Mouse (Mus musculus) testis, postnatal 14 days (tissue): Measurements from ENCODE around the gene Sema4g.
"Not testable (repeated sequence)": the region's sequence is repeated elsewhere in the genome, so short reads cannot be mapped to it uniquely, and the experiment has no call there.

Experiments used
- DNase-seq: peaks from one replicate; pipeline ENCODE4 v3.0.0; 2021; ENCODE audit warnings: low spot score

Gene Sema4g

GRCm38 (mm10) chr19:45024775-45025174, 35.9 kb downstream of the Sema4g start:
- no peak for DNase-seq

DNA sequence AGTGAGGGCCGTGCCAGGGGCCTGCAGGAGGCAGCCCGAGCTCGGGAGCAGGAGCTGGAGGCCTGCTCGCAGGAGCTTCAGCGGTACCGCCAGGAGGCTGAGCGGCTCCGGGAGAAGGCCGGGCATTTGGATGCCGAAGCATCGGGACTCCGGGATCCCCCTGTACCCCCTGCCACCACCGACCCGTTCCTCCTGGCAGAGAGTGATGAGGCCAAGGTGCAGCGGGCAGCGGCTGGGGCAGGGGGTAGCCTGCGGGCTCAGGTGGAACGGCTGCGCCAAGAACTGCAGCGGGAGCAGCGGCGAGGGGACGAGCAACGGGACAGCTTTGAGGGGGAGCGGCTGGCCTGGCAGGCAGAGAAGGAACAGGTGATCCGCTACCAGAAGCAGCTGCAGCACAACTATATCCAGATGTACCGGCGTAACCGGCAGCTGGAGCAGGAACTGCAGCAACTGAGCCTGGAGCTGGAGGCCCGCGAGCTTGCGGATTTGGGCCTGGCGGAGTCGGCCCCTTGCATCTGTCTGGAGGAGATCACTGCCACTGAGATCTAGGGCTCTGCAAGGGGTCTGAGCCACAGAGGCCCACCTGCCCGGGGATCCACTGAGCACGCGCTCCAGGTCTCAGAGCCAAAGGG, 37.2 kb downstream of the Sema4g start:
- DNase-seq, result no peak

- no peak for DNase-seq
Observed at GRCm38 (mm10) chr19:45026958-45027670, 38.2 kb downstream of the Sema4g start.

GRCm38 (mm10) chr19:45027848-45028247, 38.9 kb downstream of the Sema4g start:
- peak; percentile 76 for DNase-seq

DNA sequence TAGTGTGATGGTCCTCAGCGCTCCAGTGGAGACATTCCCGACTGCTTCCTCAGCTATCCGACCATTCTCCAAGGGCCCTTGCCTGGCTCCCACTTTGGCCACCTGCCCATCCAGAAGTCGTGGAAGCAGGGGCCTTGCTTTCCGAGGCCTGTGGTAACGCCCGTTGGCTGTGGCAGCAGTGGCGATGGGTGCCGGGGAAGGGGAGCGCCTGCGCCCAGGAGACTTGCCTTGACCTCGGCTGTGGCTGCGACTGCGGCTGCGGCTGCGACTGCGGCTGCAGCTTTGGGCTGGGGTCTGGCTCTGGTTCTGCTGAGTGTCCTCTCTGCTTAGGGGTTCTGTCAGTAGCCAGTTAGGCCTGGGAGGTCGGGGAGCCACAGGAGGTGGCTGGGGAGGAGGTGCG, 39.8 kb downstream of the Sema4g start:
- DNase-seq, result no peak

DNA sequence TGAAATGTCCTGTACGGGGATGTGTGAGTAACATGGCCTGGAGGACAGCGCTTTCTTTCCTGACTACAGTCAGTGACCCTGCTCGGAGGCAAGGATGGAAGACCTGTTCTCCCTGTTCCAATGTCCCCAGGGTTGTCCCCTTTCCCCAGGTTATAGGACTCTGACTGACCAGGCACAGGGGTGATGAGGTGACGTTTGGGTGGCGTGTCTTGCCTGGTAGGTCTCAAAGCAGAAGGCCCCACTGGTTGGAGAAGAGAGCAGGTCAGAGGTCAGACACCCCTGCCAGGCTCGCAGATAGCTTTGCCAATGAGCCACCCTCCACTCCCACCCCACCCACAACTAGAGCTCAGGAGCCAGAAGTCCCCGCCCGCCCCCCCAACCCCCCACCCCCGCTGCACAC, 40.7 kb downstream of the Sema4g start:
- no peak for DNase-seq

GRCm38 (mm10) chr19:45030111-45030510, 41.2 kb downstream of the Sema4g start:
- no peak for DNase-seq

- peak; percentile 78 for DNase-seq
Observed at GRCm38 (mm10) chr19:45030746-45031693, 42.1 kb downstream of the Sema4g start.

DNA sequence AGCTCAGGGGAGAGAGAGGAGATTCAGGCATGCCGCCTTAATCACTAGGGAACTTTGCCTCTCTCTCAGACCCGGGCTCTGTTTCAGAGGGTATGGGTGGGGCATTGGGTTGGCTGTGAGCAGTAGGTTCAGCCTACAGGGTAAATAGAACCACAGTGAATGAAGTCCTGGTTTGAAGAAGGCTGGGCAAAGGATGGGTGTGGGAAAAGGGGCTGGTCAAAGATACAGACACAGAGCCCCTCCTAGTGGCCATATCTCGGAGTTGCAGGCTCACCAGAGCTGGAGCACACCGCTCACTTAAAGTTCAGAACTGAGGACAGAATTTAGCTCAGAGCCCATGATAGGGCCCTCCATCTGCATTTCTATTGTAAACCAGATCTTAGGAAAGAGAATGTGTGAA, 42.9 kb downstream of the Sema4g start:
- peak; percentile 71 for DNase-seq

- DNase-seq, result peak; percentile 76
Observed at GRCm38 (mm10) chr19:45032570-45033332, 43.9 kb downstream of the Sema4g start.

DNA sequence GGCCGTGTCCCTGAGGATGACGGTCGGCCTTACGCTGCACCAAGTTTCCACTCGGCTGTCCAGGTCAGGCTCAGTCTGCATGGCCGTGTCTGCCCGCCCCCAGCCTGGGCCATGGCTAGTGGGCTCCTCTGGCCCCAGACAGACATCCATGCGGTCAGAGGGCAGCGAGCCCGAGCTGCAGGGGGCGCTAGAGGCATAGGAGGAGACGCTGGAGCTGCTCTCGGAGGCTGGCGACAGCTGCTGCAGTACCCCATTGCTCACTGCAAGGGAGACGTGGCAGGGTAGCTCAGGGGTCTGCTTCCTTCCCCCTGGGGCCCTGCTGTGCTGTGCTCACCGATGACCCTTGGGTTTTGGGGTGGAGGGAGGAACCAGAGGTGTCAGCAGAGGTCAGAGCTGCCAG, 48.0 kb downstream of the Sema4g start:
- peak; percentile 76 for DNase-seq

- not testable (repeated sequence) for DNase-seq
Observed at GRCm38 (mm10) chr19:45038198-45038597, 49.3 kb downstream of the Sema4g start.

DNA sequence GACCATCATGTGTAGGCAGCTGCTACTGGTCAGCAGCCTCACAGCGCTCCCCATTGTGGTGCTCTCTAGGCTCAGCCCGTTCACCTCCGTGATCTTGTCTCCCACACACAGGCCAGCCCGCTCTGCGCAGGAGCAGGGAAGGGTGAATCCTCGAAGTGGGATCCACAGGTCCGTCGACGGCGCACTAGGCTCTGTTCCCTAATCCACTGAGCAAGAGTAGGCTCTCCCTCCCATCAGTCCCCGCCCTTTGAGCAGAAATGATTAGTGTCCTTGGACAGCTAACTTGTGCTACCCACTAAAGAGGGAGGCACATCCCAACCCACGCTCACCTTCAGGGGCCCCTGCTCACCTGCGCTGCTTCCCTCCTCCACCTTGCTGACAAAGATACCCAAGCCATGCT, 51.3 kb downstream of the Sema4g start:
- DNase-seq, result no peak

DNA sequence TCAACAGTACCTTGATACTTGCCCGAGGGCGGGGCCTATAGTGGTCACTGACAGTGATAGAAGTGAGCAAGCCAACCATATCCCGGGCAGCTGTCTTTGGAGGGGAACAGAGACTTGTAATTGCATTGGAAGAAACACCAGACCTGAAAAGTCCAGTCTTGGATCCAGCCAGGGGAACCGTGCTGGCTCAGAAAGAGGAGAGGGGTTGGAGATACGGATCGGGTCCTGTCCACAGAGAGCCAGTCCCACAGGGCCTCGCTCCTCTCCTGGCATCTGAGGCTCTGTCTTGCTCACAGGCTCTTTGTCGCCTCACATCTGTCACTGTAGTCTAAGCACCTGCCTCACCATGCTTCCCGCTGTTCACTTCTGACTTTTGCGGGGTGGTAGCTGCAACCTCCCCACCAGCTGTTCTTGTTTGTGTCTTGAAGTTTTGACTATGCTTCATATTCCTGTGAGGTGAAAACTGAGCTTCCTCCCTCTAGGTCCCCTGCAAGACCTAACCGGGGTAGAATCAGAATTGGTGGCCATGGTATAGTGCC, 55.6 kb downstream of the Sema4g start:
- DNase-seq, result no peak

DNA sequence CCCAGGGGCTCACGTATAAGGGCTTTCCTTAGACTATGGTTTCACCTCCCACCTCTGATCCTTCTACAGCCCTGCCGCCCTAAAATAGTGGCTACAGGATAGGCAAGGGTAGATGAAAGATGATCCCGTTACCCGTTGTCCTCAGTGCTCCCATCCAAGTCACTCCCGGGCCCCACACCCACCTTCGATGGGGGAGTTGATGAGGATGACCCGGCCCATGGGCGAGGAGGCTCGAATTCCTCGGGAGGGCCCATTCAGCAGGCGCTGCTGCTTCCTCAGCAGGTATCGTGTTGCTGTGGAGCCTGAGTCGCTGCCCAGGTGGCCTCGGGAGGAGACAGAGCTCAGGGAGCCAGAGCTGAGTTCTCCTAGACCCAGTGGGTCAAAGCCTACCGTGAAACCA, 56.3 kb downstream of the Sema4g start:
- DNase-seq, result no peak

- DNase-seq, result no peak
Observed at GRCm38 (mm10) chr19:45045651-45046050, 56.8 kb downstream of the Sema4g start, which contains the start of gene Pdzd7. Gene Pdzd7 (minus strand): TSS chr19:45045717.

- DNase-seq, result peak; percentile 84
Observed at GRCm38 (mm10) chr19:45046523-45047321, 57.8 kb downstream of the Sema4g start.

GRCm38 (mm10) chr19:45047417-45047934, 58.6 kb downstream of the Sema4g start, which contains the start of gene Sfxn3:
Gene Sfxn3 (plus strand): TSS chr19:45047503.
- peak; percentile 90 for DNase-seq

DNA sequence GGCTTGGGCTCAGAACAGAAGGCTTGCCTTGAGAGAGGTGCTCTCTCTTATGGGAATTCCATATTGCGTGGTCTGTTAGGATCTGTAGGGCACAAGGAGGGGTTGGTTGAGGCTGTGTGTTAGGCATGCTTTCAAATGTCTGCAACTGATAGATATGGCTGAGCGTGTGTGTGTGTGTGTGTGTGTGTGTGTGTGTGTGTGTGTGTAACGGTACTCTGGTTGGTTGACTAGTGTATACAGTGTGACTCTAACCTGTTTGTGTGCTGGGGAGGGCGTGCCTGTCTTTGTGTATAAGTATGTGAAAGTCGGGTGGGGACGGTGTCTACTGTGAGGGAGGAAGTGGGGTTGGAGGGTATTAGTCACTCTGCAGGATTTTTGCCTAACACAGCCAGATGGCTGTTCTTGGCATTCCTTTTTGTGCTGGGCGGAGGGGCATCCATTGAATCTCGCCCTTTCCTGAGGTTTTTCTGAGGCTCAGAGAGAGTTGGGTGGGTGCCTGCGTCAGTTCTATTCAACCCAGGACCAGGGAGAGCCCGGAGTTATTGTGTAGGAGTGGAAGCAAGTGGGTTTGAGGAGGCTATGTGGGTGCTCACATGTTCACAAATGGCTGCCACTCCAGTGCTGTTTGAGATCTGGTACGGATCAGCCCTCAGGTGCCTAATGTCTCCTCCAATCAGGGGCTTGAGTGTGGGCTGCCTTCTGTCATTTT, 59.2 kb downstream of the Sema4g start:
- peak; percentile 65 for DNase-seq
